Mouse (Mus musculus) gastrocnemius, postnatal 25 days (tissue): ENCODE measurements around the gene Dbndd2. TPM values are rescaled to one million over a fixed set of nuclear protein-coding genes. Genes with fewer than 3 reads are reported as not detected.
A peak's percentile ranks its signal among the peaks of the same experiment; 100 is the strongest.

Source experiments
- DNase-seq: peaks from one replicate; pipeline ENCODE4 v3.0.0; 2022
- total RNA-seq, 2 experiments: library from RNA; stranded (reverse); gene quantifications; 1 replicate in 1 of 2; 2 replicates in 1 of 2; pipeline ENCODE4 v1.2.3; 2021

Gene Dbndd2
- total RNA-seq, 2 experiments from 2014 or later: 21.2 to 35.4 TPM

DNA sequence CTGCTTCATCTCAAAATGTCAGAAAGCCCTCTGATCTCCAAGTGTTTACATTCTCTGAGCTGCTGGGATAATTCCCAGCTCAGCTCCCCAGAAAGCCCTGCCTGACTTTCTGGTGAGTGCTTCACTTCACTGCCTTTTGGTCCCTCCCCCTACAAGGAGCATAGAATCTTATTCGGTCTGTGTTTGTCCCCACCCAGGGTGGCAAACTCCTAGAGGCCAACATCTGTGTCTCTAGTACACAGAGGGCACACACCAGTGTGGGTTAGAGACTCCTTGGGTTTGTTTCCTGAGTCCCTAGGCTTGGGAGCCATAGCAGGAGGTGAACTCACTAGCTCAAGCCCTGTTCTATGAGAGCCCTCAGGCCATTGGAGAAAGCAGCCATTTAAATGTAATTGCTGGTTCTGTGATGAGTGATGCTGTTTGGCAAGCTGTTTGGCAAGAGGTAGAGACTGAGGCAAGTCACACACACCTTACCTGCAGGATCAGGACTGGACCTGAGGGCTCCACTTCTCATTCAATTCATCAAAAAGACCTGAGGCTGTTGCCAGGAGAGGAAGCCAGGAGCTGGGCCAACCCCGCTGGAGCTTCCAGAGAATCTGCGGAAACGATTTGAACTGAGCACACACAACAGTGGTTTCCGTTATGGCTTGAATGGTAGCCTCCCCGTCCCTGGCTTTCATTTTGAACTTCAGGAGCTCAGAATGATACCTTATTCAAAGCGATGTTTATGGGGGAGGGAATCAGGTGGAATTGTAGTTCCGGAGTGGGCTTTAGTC is 54.9 kb downstream of the Dbndd2 start:
- DNase-seq: peak; percentile 14

- no peak for DNase-seq
Observed at GRCm38 (mm10) chr2:164542132-164542531, 56.2 kb downstream of the Dbndd2 start.

- DNase-seq: no peak
Observed at GRCm38 (mm10) chr2:164542598-164542997, 56.7 kb downstream of the Dbndd2 start.

Other genes starting within 250 kb of the Dbndd2 start
- gene Svs2, start 247.6 kb upstream of the Dbndd2 start, total RNA-seq: not detected
- not detected for gene Svs3b, start 229.5 kb upstream of the Dbndd2 start, total RNA-seq
- gene Svs4, start 207.6 kb upstream of the Dbndd2 start, total RNA-seq: not detected
- not detected for gene Svs3a, start 196.8 kb upstream of the Dbndd2 start, total RNA-seq
- not detected for gene Svs6, start 169.4 kb upstream of the Dbndd2 start, total RNA-seq
- not detected for gene Svs5, start 153.4 kb upstream of the Dbndd2 start, total RNA-seq
- gene Slpi, start 97.0 kb upstream of the Dbndd2 start, total RNA-seq: not detected
- not detected for gene Rbpjl, start 83.0 kb upstream of the Dbndd2 start, total RNA-seq
- 1 to 10 TPM; 1.0 to 2.3 TPM for gene Matn4, start 80.9 kb upstream of the Dbndd2 start, total RNA-seq
- gene Sdc4, start 42.2 kb upstream of the Dbndd2 start, total RNA-seq: 10 to 100 TPM; 28.0 to 62.1 TPM
- 10 to 100 TPM; 17.2 to 20.2 TPM for gene Sys1, start 29.1 kb upstream of the Dbndd2 start, total RNA-seq
- gene Gm20458, start 25.1 kb upstream of the Dbndd2 start, total RNA-seq: 1 to 10 TPM; 3.2 to 8.9 TPM
- not detected for gene Trp53tg5, start 12.4 kb upstream of the Dbndd2 start, total RNA-seq
- 10 to 100 TPM; 27.7 to 39.4 TPM for gene Pigt, start 11.4 kb downstream of the Dbndd2 start, total RNA-seq
- gene Wfdc2, start 76.3 kb downstream of the Dbndd2 start, total RNA-seq: not detected
- not detected for gene Spint3, start 87.4 kb downstream of the Dbndd2 start, total RNA-seq
- not detected for gene Wfdc6a, start 99.3 kb downstream of the Dbndd2 start, total RNA-seq
- not detected for gene Eppin, start 107.5 kb downstream of the Dbndd2 start, total RNA-seq
- gene Wfdc6b, start 127.4 kb downstream of the Dbndd2 start, total RNA-seq: not detected
- gene Wfdc8, start 127.5 kb downstream of the Dbndd2 start, total RNA-seq: not detected
- gene Wfdc16, start 152.7 kb downstream of the Dbndd2 start, total RNA-seq: not detected
- gene Wfdc10, start 169.9 kb downstream of the Dbndd2 start, total RNA-seq: not detected
- gene Wfdc9, start 170.5 kb downstream of the Dbndd2 start, total RNA-seq: not detected
- not detected for gene Wfdc11, start 188.0 kb downstream of the Dbndd2 start, total RNA-seq
- gene Wfdc13, start 199.0 kb downstream of the Dbndd2 start, total RNA-seq: not detected
- not detected for gene Spint4, start 212.4 kb downstream of the Dbndd2 start, total RNA-seq
- not detected for gene Spint5, start 229.2 kb downstream of the Dbndd2 start, total RNA-seq